Mouse (Mus musculus) adrenal gland (tissue): ENCODE measurements around the gene Svbp.

Experiments
- intact Hi-C: fragments of 180-260 bp; cut with DNase I; formaldehyde crosslinking; loops from one replicate; pipeline ENCODE4 v1.15.1; 2025

Gene Svbp

GRCm38 (mm10) chr4:119244468-119245240 is 49.5 kb downstream of the Svbp start:
- intact Hi-C loops, result loop anchor here (5.0 to 10.0 kb wide), 4 partner anchors 48 to 423 kb away; partner anchors contain the start of genes Ppcs, Ybx1 and Zmynd12

GRCm38 (mm10) chr4:119245556-119245955 is 50.5 kb downstream of the Svbp start:
- intact Hi-C loops, result loop anchor here (5.0 to 10.0 kb wide), 4 partner anchors 47 to 422 kb away; partner anchors contain the start of genes Ppcs, Ybx1 and Zmynd12

- intact Hi-C loops, result loop anchor here (5.0 to 10.0 kb wide), 4 partner anchors 46 to 421 kb away; partner anchors contain the start of genes Ppcs, Ybx1 and Zmynd12
These were observed 50.9 kb downstream of the Svbp start for GRCm38 (mm10) chr4:119245961-119246360.

- intact Hi-C loops, result loop anchor here (5.0 to 10.0 kb wide), 4 partner anchors 46 to 421 kb away; partner anchors contain the start of genes Ppcs, Ybx1 and Zmynd12
These were observed 51.7 kb downstream of the Svbp start for GRCm38 (mm10) chr4:119246688-119247225.

GRCm38 (mm10) chr4:119247462-119248235 is 52.5 kb downstream of the Svbp start:
- intact Hi-C loops, result loop anchor here (5.0 to 10.0 kb wide), 4 partner anchors 45 to 420 kb away; partner anchors contain the start of genes Ppcs, Ybx1 and Zmynd12

- intact Hi-C loops, result loop anchor here (5.0 to 10.0 kb wide), 4 partner anchors 44 to 419 kb away; partner anchors contain the start of genes Ppcs, Ybx1 and Zmynd12
These were observed 53.4 kb downstream of the Svbp start for GRCm38 (mm10) chr4:119248407-119248965.
